ENCODE assay signal across 8 mouse cellular contexts in the genomic region with DNA sequence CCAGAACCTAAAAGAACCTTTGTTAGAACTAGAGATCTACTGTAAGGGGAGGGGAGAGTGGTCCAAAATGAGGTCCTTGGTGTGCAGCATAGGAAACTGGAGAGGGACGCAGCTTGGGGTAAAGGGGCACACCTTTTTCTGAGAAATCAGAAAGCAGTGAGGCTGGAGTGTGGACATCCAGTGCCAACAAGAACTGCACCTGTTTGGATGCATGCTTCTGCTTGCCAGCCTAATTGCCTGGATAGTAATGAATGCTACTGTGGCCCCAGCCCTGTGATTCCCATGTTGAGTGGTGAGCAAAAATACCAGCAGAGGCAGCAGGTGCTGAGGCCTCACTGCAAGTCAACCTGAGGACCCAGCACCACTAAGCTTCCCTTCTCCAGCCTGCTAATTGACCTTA. TPM values are rescaled to one million over a fixed set of nuclear protein-coding genes. Genes with fewer than 3 reads are reported as not detected.
A peak's percentile ranks its signal among the peaks of the same experiment; 100 is the strongest.
DNase-seq lines count a peak whose midpoint lies in the region; ATAC-seq and TF ChIP-seq lines count a peak whose summit lies in the region.

No protein-coding gene starts in this region.

- peaks cover 15% of the 10 kb centered on the region for H3K27me3 ChIP-seq in lung, embryonic 15.5 days
- H3K27me3 ChIP-seq in forebrain, postnatal 0 days (ENCODE audit: insufficient read depth, low read length): no peaks in the 10 kb centered on the region; the same call in 1 of the 2 replicates
- H3K27me3 ChIP-seq in limb, embryonic 15.5 days: peaks cover 22% of the 10 kb centered on the region
- no peaks in the 10 kb centered on the region for H3K27me3 ChIP-seq in stomach, embryonic 16.5 days (ENCODE audit: control insufficient read depth, insufficient read depth, low read length)

- 24% methylated on average over 1 of the region's 1 CpGs for WGBS in lung, embryonic 15.5 days
- 44% methylated on average over 1 of the region's 1 CpGs for WGBS in forebrain, postnatal 0 days
- 21% methylated on average over 1 of the region's 1 CpGs for WGBS in limb, embryonic 15.5 days
- WGBS in stomach, embryonic 16.5 days: 19% methylated on average over 1 of the region's 1 CpGs

- no peaks in the 10 kb centered on the region for H3K4me1 ChIP-seq in lung, embryonic 15.5 days
- H3K4me1 ChIP-seq in forebrain, postnatal 0 days (ENCODE audit: insufficient read depth): no peaks in the 10 kb centered on the region
- 0 out of 2 replicates have a peak, but pooled peaks cover 5% of the 10 kb centered on the region for H3K4me1 ChIP-seq in limb, embryonic 15.5 days
- H3K4me1 ChIP-seq in stomach, embryonic 16.5 days (ENCODE audit: control insufficient read depth, insufficient read depth, low read length): peaks cover 10% of the 10 kb centered on the region

- H3K36me3 ChIP-seq in lung, embryonic 15.5 days: no peaks in the 10 kb centered on the region
- no peaks in the 10 kb centered on the region for H3K36me3 ChIP-seq in forebrain, postnatal 0 days (ENCODE audit: insufficient read depth)
- no peaks in the 10 kb centered on the region for H3K36me3 ChIP-seq in limb, embryonic 15.5 days
- no peaks in the 10 kb centered on the region for H3K36me3 ChIP-seq in stomach, embryonic 16.5 days (ENCODE audit: control insufficient read depth, insufficient read depth, low read length)

- peak overlapping the region; percentile 45; the same call in 1 of the 2 replicates for H3K9ac ChIP-seq in lung, embryonic 15.5 days
- H3K9ac ChIP-seq in forebrain, postnatal 0 days: peak overlapping the region; percentile 75
- H3K9ac ChIP-seq in limb, embryonic 15.5 days: no peak overlapping the region
- H3K9ac ChIP-seq in stomach, embryonic 16.5 days (ENCODE audit: low read length): peak overlapping the region; percentile 77

- H3K27ac ChIP-seq in lung, embryonic 15.5 days: peak overlapping the region; percentile 56
- peak overlapping the region; percentile 35; the same call in 1 of the 2 replicates for H3K27ac ChIP-seq in forebrain, postnatal 0 days (ENCODE audit: low read depth, low read length)
- H3K27ac ChIP-seq in limb, embryonic 15.5 days: no peak overlapping the region
- no peak overlapping the region for H3K27ac ChIP-seq in stomach, embryonic 16.5 days (ENCODE audit: low read length)

- peak overlapping the region; percentile 79 for H3K4me2 ChIP-seq in lung, embryonic 15.5 days
- H3K4me2 ChIP-seq in forebrain, postnatal 0 days (ENCODE audit: low read depth): peak overlapping the region; percentile 91
- H3K4me2 ChIP-seq in limb, embryonic 15.5 days: peak overlapping the region; percentile 95
- H3K4me2 ChIP-seq in stomach, embryonic 16.5 days (ENCODE audit: low read depth, low read length): peak overlapping the region; percentile 99

- no peaks in the 10 kb centered on the region for H3K9me3 ChIP-seq in lung, embryonic 15.5 days
- H3K9me3 ChIP-seq in forebrain, postnatal 0 days (ENCODE audit: low read length): no peaks in the 10 kb centered on the region
- no peaks in the 10 kb centered on the region for H3K9me3 ChIP-seq in limb, embryonic 15.5 days
- H3K9me3 ChIP-seq in stomach, embryonic 16.5 days (replicated peaks; ENCODE audit: control insufficient read depth, low read length): no peaks in the 10 kb centered on the region

- no peak for DNase-seq in lung, postnatal 4 days
- DNase-seq in forebrain, postnatal 0 days: no peak
- DNase-seq in ovary, adult 18-20 months (ENCODE audit: low spot score): no peak
- no peak for DNase-seq in left cerebral cortex, postnatal 36 days (ENCODE audit: low spot score in 2 of 2)

- peak overlapping the region; percentile 55 for H3K4me3 ChIP-seq in lung, embryonic 15.5 days
- H3K4me3 ChIP-seq in forebrain, postnatal 0 days (ENCODE audit: low read depth, low read length): peak overlapping the region; percentile 66
- peak overlapping the region; percentile 65 for H3K4me3 ChIP-seq in limb, embryonic 15.5 days
- peak overlapping the region; percentile 67 for H3K4me3 ChIP-seq in stomach, embryonic 16.5 days (replicated peaks; ENCODE audit: low read length)

- intact Hi-C loops in left cerebral cortex, postnatal 36 days (cut with DNase I): no loop called here

- ATAC-seq in lung, embryonic 15.5 days (ENCODE audit: borderline replicate concordance, extremely low read depth, low FRiP score, low TSS enrichment): no peak
- ATAC-seq in forebrain, postnatal 0 days: peak; percentile 1; the same call in 1 of the 2 replicates
- no peak for ATAC-seq in limb, embryonic 15.5 days (ENCODE audit: insufficient number of reproducible peaks, low FRiP score, low TSS enrichment, low read depth)
- ATAC-seq in stomach, embryonic 16.5 days (ENCODE audit: insufficient read depth, low FRiP score): no peak; the same call in 1 of the 2 replicates
- ATAC-seq in erythroid progenitor cell, adult 5-6 weeks (replicated peaks; ENCODE audit: low FRiP score, poor library complexity, severe bottlenecking): no peak

- TF ChIP-seq CTCF in forebrain, postnatal 0 days (IDR thresholded peaks at IDR 0.05; ENCODE audit: low read depth): no peak

RNA-seq across cellular contexts. Expression of gene Cobl, which starts 0.5 kb away (rescaled TPM):
- polyA plus RNA-seq in lung, embryonic 15.5 days (2015; fragmentation: Nextera tagmentation; extraction: Ambion mirVana): 11.0 and 12.0 TPM in 2 replicates
- total RNA-seq in forebrain, postnatal 0 days (2014; rRNA removed): 16.0 and 17.4 TPM in 2 replicates
- polyA plus RNA-seq in forebrain, postnatal 0 days (2015; fragmentation: Nextera tagmentation; extraction: Ambion mirVana): 7.3 and 11.5 TPM in 2 replicates
- polyA plus RNA-seq in limb, embryonic 15.5 days (2015; fragmentation: Nextera tagmentation; extraction: Ambion mirVana): 28.7 and 69.6 TPM in 2 replicates
- 6.6 and 15.4 TPM in 2 replicates for polyA plus RNA-seq in stomach, embryonic 16.5 days (2015; fragmentation: Nextera tagmentation; extraction: Ambion mirVana)
- 100 to 1,000 TPM; 104 to 125 TPM for total RNA-seq in left cerebral cortex, postnatal 36 days (2021)
- not detected in 2 replicates for total RNA-seq in erythroid progenitor cell, adult 5-6 weeks (2015; ENCODE audit: low replicate concordance)
- total RNA-seq in erythroid progenitor cell, adult 5-6 weeks (2017; ENCODE audit: low replicate concordance): 2.3 TPM in 1 of 2 replicates, not detected in the other

Comparison
In these comparisons a context has a peak if more than half of its experiments do, and no peak if none do; other contexts are left out.
1. H3K27ac ChIP-seq: peak in lung, embryonic 15.5 days (single experiment) and forebrain, postnatal 0 days (single experiment); none in limb, embryonic 15.5 days (single experiment) and stomach, embryonic 16.5 days (single experiment).
2. Peak in every context shown above with its lines, with median percentiles within 50 percentile points of each other: H3K4me2 ChIP-seq and H3K4me3 ChIP-seq.